Mouse (Mus musculus) heart, embryonic 14.5 days (tissue): Measurements from ENCODE around the gene Usp44. TPM values are rescaled to one million over a fixed set of nuclear protein-coding genes. Genes with fewer than 3 reads are reported as not detected.

Source experiments
- ATAC-seq: fragments of 200-750 bp; cut with Nextera tagmentation; 2 replicates; pipeline ENCODE4 v1.8.0; 2017; ENCODE audit warnings: low read depth, moderate TSS enrichment; ENCODE audit not compliant: insufficient number of reproducible peaks, insufficient read depth, low FRiP score
- H3K27ac ChIP-seq, 2 experiments: fragments of 200-500 bp in 1 of 2; fragments of 300-500 bp in 1 of 2; sonication (generic) in 1 of 2; replicated peaks in 1 of 2; 2 replicates each; pipeline ENCODE4 v1.5.1; 2012 to 2014; ENCODE audit warnings: low read depth in 2 of 2, low read length in 2 of 2, control low read depth in 1 of 2, mild to moderate bottlenecking in 1 of 2, mixed read lengths in 1 of 2; ENCODE audit not compliant: control insufficient read depth in 1 of 2, insufficient read depth in 1 of 2
- H3K27me3 ChIP-seq: fragments of 300-500 bp; sonication (generic); 2 replicates; pipeline ENCODE4 v1.6.1; 2014; ENCODE audit warnings: mild to moderate bottlenecking, low read length, control low read depth; ENCODE audit not compliant: control insufficient read depth, insufficient read depth
- H3K36me3 ChIP-seq: fragments of 300-500 bp; sonication (generic); 2 replicates; pipeline ENCODE4 v1.6.1; 2014; ENCODE audit warnings: mild to moderate bottlenecking, control low read depth, low read length, mixed read lengths; ENCODE audit not compliant: control insufficient read depth, insufficient read depth
- H3K4me1 ChIP-seq, 2 experiments: fragments of 200-500 bp in 1 of 2; fragments of 300-500 bp in 1 of 2; sonication (generic) in 1 of 2; 2 replicates each; pipeline ENCODE4 v1.6.1; 2012 to 2014; ENCODE audit warnings: low read length in 2 of 2, control low read depth in 1 of 2, mixed read lengths in 1 of 2; ENCODE audit not compliant: control insufficient read depth in 2 of 2, insufficient read depth in 2 of 2
- H3K4me2 ChIP-seq: fragments of 300-500 bp; sonication (generic); 2 replicates; pipeline ENCODE4 v1.6.1; 2014; ENCODE audit warnings: mild to moderate bottlenecking, low read length
- H3K4me3 ChIP-seq, 2 experiments: fragments of 200-500 bp in 1 of 2; fragments of 300-500 bp in 1 of 2; sonication (generic) in 1 of 2; 2 replicates each; pipeline ENCODE4 v1.5.1; 2012 to 2014; ENCODE audit warnings: low read length in 2 of 2, mild to moderate bottlenecking in 2 of 2, control low read depth in 1 of 2, low read depth in 1 of 2, moderate library complexity in 1 of 2; ENCODE audit not compliant: control insufficient read depth in 1 of 2, insufficient read depth in 1 of 2
- H3K9ac ChIP-seq: fragments of 300-500 bp; sonication (generic); 2 replicates; pipeline ENCODE4 v1.6.1; 2014; ENCODE audit warnings: mild to moderate bottlenecking, low read length
- H3K9me3 ChIP-seq: fragments of 300-500 bp; sonication (generic); 2 replicates; pipeline ENCODE4 v1.6.1; 2016; ENCODE audit warnings: low read length, control low read depth; ENCODE audit not compliant: control insufficient read depth
- WGBS: fragments of 180-500 bp; shearing (Covaris S2); extraction: QIAGEN DNeasy Blood & Tissue Kit; methylation state at CpG from one replicate; pipeline ENCODE4 v1.1.7; 2014; 5-methylcytosine and 5-hydroxymethylcytosine counted together
- polyA plus RNA-seq: library from polyadenylated mRNA; unstranded; fragments of >200 nt; fragmentation: Nextera tagmentation; extraction: Ambion mirVana; gene quantifications from 2 replicates; pipeline ENCODE4 v1.2.1, GENCODE M21; 2014

Gene Usp44
- polyA plus RNA-seq, 1 experiment from 2014 or later = 0.18 TPM

DNA sequence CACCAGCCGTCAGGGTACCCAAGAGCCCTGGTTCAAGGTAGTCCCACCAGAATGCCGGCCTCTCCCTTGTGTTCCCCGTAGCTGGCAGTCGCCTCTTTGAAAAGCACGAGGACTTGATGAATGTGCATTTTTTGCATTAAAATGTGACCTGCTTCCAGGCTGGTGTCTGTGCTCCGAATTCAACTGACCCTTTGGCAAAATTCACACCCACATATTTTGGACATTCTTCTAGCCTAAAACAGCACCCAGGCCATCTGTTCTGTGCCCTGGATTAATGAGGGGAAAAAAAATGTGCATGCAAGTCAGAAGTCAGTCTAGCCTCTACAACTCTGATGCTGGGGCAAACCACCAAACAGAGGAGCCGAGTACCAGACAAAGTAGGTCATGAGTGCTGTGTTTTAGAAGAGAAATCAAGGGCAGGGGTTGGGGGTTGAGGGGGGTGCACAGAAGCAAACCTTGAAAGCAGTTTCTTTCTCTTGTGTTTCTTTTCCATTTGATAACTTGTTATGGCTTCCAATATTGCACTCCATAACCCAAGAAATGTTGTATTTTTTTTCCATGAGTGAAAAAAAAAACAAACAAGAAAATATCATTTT lies 20.7 kb upstream of the Usp44 start:
- Histone ChIP-seq H3K4me3 (no peak overlapping the region), H3K4me2 (no peak overlapping the region), H3K36me3 (no peaks in the 10 kb centered on the region), H3K27me3 (no peaks in the 10 kb centered on the region), H3K9me3 (no peaks in the 10 kb centered on the region), H3K4me1 (no peaks in the 10 kb centered on the region), H3K9ac (no peak overlapping the region), H3K27ac (no peak overlapping the region)
- no peak for ATAC-seq
- WGBS = 66% methylated on average over 7 of the region's 7 CpGs

DNA sequence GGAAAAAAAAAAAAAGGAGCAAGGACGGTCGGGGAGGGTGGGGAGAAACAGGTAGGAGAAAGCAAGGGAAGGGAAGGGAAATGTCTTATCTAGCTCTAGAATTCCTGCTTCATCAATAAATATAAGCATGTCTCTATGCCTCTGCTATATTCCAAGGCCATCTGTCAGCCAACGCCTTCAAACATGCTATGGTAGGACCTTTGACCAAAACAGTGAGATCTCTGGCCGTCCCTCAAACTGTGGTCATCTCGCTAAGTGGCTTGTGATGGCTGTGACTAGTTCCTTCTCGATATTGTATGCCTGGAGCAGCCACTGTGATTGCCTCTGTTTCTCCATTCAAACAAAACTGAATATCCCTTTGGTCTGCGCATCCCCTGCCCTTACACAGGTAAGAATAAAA lies 19.3 kb upstream of the Usp44 start:
- WGBS = 84% methylated on average over 7 of the region's 7 CpGs
- Histone ChIP-seq H3K4me1 (no peaks in the 10 kb centered on the region), H3K27me3 (0 out of 2 replicates have a peak, but pooled peaks cover 5% of the 10 kb centered on the region), H3K4me3 (no peak overlapping the region), H3K4me2 (no peak overlapping the region), H3K9me3 (no peaks in the 10 kb centered on the region), H3K27ac (no peak overlapping the region), H3K36me3 (no peaks in the 10 kb centered on the region), H3K9ac (no peak overlapping the region)
- no peak for ATAC-seq

DNA sequence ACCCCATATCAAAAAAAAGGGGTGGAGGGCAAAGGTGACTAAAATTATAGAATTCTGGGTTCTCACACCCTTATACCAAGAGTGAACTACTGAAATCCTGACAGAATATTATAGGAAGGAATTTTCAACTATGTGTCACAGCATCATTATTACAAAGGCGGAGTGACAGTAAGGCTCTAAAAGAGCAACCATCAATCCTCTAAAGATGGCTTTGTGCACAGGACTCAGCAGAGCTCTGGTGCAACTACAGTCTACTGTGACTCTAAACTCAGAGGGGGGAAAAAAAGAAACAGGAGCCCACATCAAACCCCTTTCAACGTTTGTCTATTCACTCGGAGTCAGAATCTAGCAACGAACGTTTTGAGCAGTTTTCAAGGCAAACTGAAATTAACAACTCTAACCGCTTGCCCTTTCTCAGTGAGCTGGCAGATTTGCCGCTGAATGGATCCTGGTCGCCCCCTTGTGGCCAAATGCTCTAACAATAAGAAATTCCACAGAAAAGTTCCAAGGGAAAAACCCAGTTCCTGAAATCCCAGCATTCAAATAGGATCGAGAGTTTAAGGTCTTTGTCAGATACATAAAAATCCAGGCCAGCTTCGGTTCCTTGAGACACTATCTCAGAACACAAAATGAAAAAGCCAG lies 18.5 kb upstream of the Usp44 start:
- 15% methylated on average over 10 of the region's 10 CpGs for WGBS
- Histone ChIP-seq H3K4me1 (no peaks in the 10 kb centered on the region), H3K27ac (no peak overlapping the region), H3K36me3 (no peaks in the 10 kb centered on the region), H3K9me3 (no peaks in the 10 kb centered on the region), H3K4me3 (no peak overlapping the region), H3K27me3 (0 out of 2 replicates have a peak, but pooled peaks cover 5% of the 10 kb centered on the region), H3K9ac (no peak overlapping the region), H3K4me2 (peak overlapping the region; percentile 52)
- no peak for ATAC-seq

DNA sequence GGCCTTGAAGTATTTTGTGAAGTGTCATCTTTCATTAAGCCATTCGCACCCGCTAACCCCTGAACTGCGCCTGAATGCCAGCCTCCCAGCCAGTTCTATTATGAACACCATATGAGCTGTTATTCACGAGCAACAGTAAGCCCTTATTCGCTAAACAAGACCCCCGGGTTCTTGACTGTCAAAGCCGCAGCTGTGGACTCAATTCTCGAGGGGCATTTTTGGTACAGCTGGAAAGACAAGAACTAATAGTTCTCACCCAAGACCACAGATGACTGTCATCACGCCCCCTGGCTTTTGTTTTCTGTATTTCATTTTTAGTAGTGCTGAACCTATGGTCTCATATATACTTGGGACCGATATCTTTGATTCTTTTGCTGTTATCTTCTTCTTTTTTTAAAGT lies 17.6 kb upstream of the Usp44 start:
- Histone ChIP-seq H3K9ac (no peak overlapping the region), H3K27me3 (0 out of 2 replicates have a peak, but pooled peaks cover 5% of the 10 kb centered on the region), H3K9me3 (no peaks in the 10 kb centered on the region), H3K36me3 (no peaks in the 10 kb centered on the region), H3K4me3 (no peak overlapping the region), H3K4me2 (no peak overlapping the region), H3K27ac (no peak overlapping the region), H3K4me1 (no peaks in the 10 kb centered on the region)
- no peak for ATAC-seq
- WGBS = 84% methylated on average over 10 of the region's 10 CpGs

DNA sequence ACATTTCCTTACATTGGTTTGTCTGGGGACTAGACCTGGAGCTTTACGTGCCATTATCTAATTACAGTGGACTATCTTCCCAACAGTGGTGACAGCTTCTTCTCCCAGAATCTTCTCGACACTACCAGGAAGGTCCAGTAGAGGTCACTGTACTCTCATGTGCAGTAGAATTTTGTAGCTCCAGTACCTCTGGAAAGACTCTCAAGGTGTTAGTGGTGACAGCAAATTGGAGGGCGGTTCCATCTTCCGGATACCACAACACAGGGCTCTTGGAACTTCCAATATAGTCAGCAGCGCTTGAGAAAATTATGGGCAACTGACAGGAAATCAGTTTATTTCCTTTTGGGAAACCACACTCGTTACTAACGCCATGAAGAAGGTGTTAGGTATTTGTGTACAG lies 12.7 kb upstream of the Usp44 start:
- ATAC-seq = no peak
- Histone ChIP-seq H3K4me1 (peaks cover 0 to 2% of the 10 kb centered on the region in 2 experiments; a peak in 1 of 4 replicates), H3K27me3 (0 out of 2 replicates have a peak, but pooled peaks cover 5% of the 10 kb centered on the region), H3K4me2 (no peak overlapping the region), H3K4me3 (no peak overlapping the region), H3K9me3 (no peaks in the 10 kb centered on the region), H3K9ac (no peak overlapping the region), H3K36me3 (no peaks in the 10 kb centered on the region), H3K27ac (no peak overlapping the region)
- 30% methylated on average over 7 of the region's 7 CpGs for WGBS

DNA sequence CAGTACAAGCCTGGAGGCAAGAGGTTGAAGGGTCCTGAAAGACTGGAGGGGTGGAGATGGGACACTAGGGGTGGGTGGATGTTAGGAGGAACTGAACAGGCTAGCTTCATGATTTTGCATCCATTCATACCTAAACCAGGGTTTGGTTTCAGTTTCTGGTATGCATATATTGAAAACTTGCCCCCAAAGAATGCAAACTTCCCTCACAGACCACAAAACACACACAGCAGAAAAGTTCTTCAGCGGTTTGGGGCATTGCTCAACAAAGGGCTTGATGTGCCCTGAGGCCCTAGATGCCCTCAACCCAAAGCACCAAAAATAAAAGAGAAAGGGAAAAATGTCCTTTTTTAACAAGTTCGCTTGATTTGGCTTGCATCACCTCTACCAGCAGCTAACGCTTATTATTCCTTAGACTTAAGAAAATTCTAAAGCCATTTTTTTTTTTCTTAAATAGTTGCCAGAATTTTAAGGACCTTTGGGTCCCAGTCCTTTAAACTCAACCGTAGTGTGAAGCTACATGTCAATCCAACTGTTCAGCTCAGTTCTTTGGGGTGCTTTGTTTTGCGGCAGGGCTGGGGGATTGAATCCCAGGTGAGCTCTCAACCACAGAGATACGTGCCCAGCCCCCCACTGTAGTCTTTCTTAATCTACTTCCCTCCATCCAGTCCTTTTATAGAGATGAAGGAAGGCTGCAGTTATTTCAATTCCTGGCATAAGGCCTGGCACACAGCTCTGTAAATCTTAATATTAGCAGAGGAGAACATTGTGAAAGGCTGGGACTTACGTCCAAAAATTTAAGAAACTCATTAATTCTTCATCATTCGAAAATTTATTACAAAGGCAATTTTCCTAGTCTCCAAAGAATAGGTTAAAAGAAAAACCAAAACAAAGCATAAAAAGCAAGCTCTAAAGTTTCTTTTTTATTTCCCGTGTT lies 1.2 kb upstream of the Usp44 start:
- WGBS = 50% methylated on average over 9 of the region's 9 CpGs
- Histone ChIP-seq H3K36me3 (no peaks in the 10 kb centered on the region), H3K4me2 (no peak overlapping the region), H3K9me3 (no peaks in the 10 kb centered on the region), H3K9ac (no peak overlapping the region), H3K4me3 (no peak overlapping the region), H3K4me1 (peaks cover 6 to 9% of the 10 kb centered on the region in 2 experiments; a peak in 2 of 4 replicates), H3K27me3 (peaks cover 54% of the 10 kb centered on the region), H3K27ac (no peak overlapping the region)
- ATAC-seq = no peak

DNA sequence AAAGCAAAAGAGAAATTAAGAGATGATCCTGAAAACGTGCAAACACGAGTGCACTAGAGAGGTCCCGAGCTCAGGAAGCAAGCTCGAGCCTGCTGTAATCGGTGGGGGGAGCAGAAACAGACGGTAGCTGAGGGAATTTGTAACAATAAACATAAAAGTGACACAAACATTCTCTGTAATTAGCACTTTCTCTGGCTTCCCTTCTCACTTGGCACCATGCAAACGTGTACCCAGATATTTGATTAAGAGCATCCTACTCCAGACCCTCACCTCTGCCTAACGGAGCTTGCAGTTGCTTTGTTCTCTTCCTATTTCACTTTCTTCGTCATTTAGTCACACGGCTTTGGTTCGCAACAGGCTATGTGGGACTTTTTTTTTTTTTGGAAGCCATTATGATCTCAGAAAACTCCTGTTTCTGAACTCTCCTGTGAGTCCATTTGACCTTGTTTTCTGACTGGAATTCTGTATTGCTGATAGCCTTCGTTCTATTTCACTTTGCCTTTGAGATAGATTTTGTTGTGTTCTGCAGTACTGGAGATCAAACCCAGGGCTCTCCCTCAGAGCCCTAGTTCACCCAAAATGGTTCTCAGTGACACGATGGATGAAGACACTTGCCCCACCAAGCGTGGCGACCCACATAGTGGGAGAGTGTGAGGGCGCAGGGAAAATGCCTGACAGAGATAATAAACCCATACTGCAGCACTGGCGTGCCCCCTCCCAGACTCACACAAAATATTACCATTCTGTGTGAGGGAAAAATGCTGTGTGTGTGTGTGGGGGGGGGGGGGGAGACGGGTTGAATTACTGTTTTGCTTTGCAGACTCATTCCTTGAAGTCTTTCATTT lies 597 bp downstream of the Usp44 start:
- Histone ChIP-seq H3K4me3 (peak overlapping the region; percentile 5 to 16; a peak in 3 of 4 replicates), H3K36me3 (no peaks in the 10 kb centered on the region), H3K9ac (no peak overlapping the region), H3K4me1 (peaks cover 6 to 9% of the 10 kb centered on the region in 2 experiments; a peak in 2 of 4 replicates), H3K4me2 (peak overlapping the region; percentile 49), H3K27ac (no peak overlapping the region), H3K9me3 (no peaks in the 10 kb centered on the region), H3K27me3 (peaks cover 71% of the 10 kb centered on the region)
- 6% methylated on average over 18 of the region's 18 CpGs for WGBS
- ATAC-seq = no peak
